Comparison of ENCODE assay signal across 23 mouse cellular contexts in the genomic region with DNA sequence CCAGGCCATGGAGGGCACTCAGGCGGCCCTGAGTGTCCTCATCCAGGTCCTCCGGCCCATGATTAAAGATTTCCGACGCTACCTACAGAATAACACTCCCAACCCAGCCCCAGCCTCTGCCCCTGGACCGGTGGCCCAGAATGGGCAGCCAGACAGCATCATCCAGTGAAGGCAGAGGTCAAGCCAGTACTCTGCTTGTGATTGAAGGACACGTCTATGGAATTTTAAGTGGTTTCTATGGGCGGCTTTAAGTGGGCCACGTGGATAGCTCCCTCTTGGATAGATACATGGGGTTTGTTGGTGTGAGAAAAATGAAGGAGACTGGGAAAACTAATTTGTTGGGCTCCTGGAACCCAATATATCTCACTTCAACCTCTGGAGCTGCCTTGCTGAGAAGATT. TPM values are rescaled to one million over a fixed set of nuclear protein-coding genes. Genes with fewer than 3 reads are reported as not detected.
DNase-seq lines count a peak whose midpoint lies in the region; ATAC-seq and TF ChIP-seq lines count a peak whose summit lies in the region.
"Had no signal": no experiment of that assay in that cellular context is flagged by ENCODE, and none has a peak within 500 bp of the region (broad histone marks: within the 10 kb centered on the region; RNA-seq: fewer than 3 reads in every experiment).

No protein-coding gene starts in this region.

- H3K9ac ChIP-seq in forebrain, embryonic 12.5 days: no peak overlapping the region
- peak overlapping the region; percentile 1; the same call in 1 of the 2 replicates for H3K9ac ChIP-seq in heart, embryonic 16.5 days (ENCODE audit: low read length)
- H3K9ac ChIP-seq in limb, embryonic 14.5 days (ENCODE audit: low read depth, low read length, severe bottlenecking): 0 out of 2 replicates have a peak overlapping the region, but pooled peaks have one; percentile 16
- H3K9ac ChIP-seq: forebrain, postnatal 0 days; hindbrain, embryonic 13.5 days; liver, embryonic 15.5 days had no signal

- no peak overlapping the region for H3K4me2 ChIP-seq in forebrain, embryonic 12.5 days
- no peak overlapping the region for H3K4me2 ChIP-seq in heart, embryonic 16.5 days (ENCODE audit: low read depth, low read length)
- H3K4me2 ChIP-seq in limb, embryonic 14.5 days (replicated peaks; ENCODE audit: low read depth, low read length, severe bottlenecking): no peak overlapping the region
- H3K4me2 ChIP-seq: heart, embryonic 11.5 days; hindbrain, embryonic 13.5 days; liver, embryonic 15.5 days; midbrain, embryonic 11.5 days had no signal

- peaks cover 20% of the 10 kb centered on the region for H3K36me3 ChIP-seq in forebrain, embryonic 10.5 days (replicated peaks)
- peaks cover 14% of the 10 kb centered on the region; the same call in 1 of the 2 replicates for H3K36me3 ChIP-seq in forebrain, embryonic 12.5 days (replicated peaks)
- peaks cover 7% of the 10 kb centered on the region; the same call in 1 of the 2 replicates for H3K36me3 ChIP-seq in heart, embryonic 16.5 days (ENCODE audit: control insufficient read depth, insufficient read depth)
- H3K36me3 ChIP-seq in limb, embryonic 14.5 days (ENCODE audit: control insufficient read depth, insufficient read depth, low read length): peaks cover 23% of the 10 kb centered on the region

- no peaks in the 10 kb centered on the region for H3K27me3 ChIP-seq in forebrain, embryonic 10.5 days (ENCODE audit: poor library complexity, severe bottlenecking)
- no peaks in the 10 kb centered on the region for H3K27me3 ChIP-seq in forebrain, embryonic 12.5 days
- no peaks in the 10 kb centered on the region for H3K27me3 ChIP-seq in heart, embryonic 16.5 days (ENCODE audit: control insufficient read depth, insufficient read depth, low read length)
- H3K27me3 ChIP-seq in limb, embryonic 14.5 days (ENCODE audit: control insufficient read depth, insufficient read depth, low read length): no peaks in the 10 kb centered on the region
- H3K27me3 ChIP-seq: hindbrain, embryonic 13.5 days; liver, embryonic 15.5 days had no signal

- 93% methylated on average over 8 of the region's 8 CpGs for WGBS in forebrain, embryonic 10.5 days
- WGBS in forebrain, embryonic 12.5 days: 92% methylated on average over 8 of the region's 8 CpGs
- 56% methylated on average over 8 of the region's 8 CpGs for WGBS in heart, embryonic 16.5 days
- WGBS in limb, embryonic 14.5 days: 94% methylated on average over 8 of the region's 8 CpGs

- H3K27ac ChIP-seq in forebrain, embryonic 10.5 days: peak overlapping the region; percentile 25; the same call in 1 of the 2 replicates
- no peak overlapping the region for H3K27ac ChIP-seq in forebrain, embryonic 12.5 days
- no peak overlapping the region for H3K27ac ChIP-seq in heart, embryonic 16.5 days (ENCODE audit: low read length)
- H3K27ac ChIP-seq in limb, embryonic 14.5 days (replicated peaks; ENCODE audit: low read depth, low read length): no peak overlapping the region
- H3K27ac ChIP-seq: embryonic facial prominence, embryonic 10.5 days; hindbrain, embryonic 13.5 days; kidney, postnatal 0 days; liver, embryonic 15.5 days had no signal

- DNase-seq in forebrain, embryonic 10.5 days (ENCODE audit: extremely low spot score, low spot score): no peak
- DNase-seq in heart, adult 18-20 months: no peak
- no peak for DNase-seq in limb, embryonic 14.5 days (ENCODE audit: low spot score)
- DNase-seq in lung, postnatal 25 days (ENCODE audit: low spot score): peak; percentile 71
- DNase-seq in gastrocnemius, postnatal 25 days: no peak
- no peak for DNase-seq in urinary bladder, postnatal 10 days (ENCODE audit: low spot score)
- DNase-seq: cerebellum, adult 11 months; cerebellum, adult 9-11 months; forebrain, postnatal 0 days; gastrocnemius, postnatal 36 days; kidney, adult 11 months; layer of hippocampus, adult 9-11 months; liver; right cerebral cortex, postnatal 25 days; spleen, adult 18-20 months had no signal

- no peak for ATAC-seq in forebrain, embryonic 12.5 days (ENCODE audit: low FRiP score)
- no peak for ATAC-seq in heart, embryonic 16.5 days (replicated peaks; ENCODE audit: extremely low read depth, insufficient read depth, low FRiP score)
- ATAC-seq in limb, embryonic 14.5 days (ENCODE audit: low FRiP score, low read depth): no peak
- ATAC-seq: forebrain, postnatal 0 days had no signal

- H3K4me1 ChIP-seq in forebrain, embryonic 10.5 days: peaks cover 41% of the 10 kb centered on the region
- H3K4me1 ChIP-seq in forebrain, embryonic 12.5 days: peaks cover 26% of the 10 kb centered on the region
- peaks cover 29% of the 10 kb centered on the region for H3K4me1 ChIP-seq in heart, embryonic 16.5 days (ENCODE audit: control insufficient read depth, insufficient read depth, low read length)
- H3K4me1 ChIP-seq in limb, embryonic 14.5 days (ENCODE audit: control insufficient read depth, insufficient read depth, low read length): peaks cover 19% of the 10 kb centered on the region

- TF ChIP-seq POLR2A in limb, embryonic 14.5 days (IDR thresholded peaks at IDR 0.05; ENCODE audit: borderline replicate concordance, extremely low read depth, insufficient read depth, insufficient read length): no peak

- H3K4me3 ChIP-seq in forebrain, embryonic 10.5 days: no peak overlapping the region
- H3K4me3 ChIP-seq in forebrain, embryonic 12.5 days (replicated peaks): no peak overlapping the region
- H3K4me3 ChIP-seq in heart, embryonic 16.5 days (ENCODE audit: low read length): no peak overlapping the region
- H3K4me3 ChIP-seq in limb, embryonic 14.5 days (replicated peaks; ENCODE audit: low read length): no peak overlapping the region
- H3K4me3 ChIP-seq: embryonic facial prominence, embryonic 10.5 days; hindbrain, embryonic 13.5 days; liver, embryonic 15.5 days had no signal

- H3K9me3 ChIP-seq in forebrain, embryonic 10.5 days: no peaks in the 10 kb centered on the region
- no peaks in the 10 kb centered on the region for H3K9me3 ChIP-seq in forebrain, embryonic 12.5 days
- no peaks in the 10 kb centered on the region for H3K9me3 ChIP-seq in heart, embryonic 16.5 days (replicated peaks; ENCODE audit: control insufficient read depth, low read length)
- H3K9me3 ChIP-seq in limb, embryonic 14.5 days (ENCODE audit: control insufficient read depth, low read length): no peaks in the 10 kb centered on the region
- H3K9me3 ChIP-seq: embryonic facial prominence, embryonic 10.5 days; hindbrain, embryonic 13.5 days; liver, embryonic 15.5 days had no signal

RNA-seq across cellular contexts. Expression of a gene that starts 3.9 kb away (rescaled TPM):
- 25.0 and 26.3 TPM in 2 replicates for polyA plus RNA-seq in forebrain, embryonic 10.5 days (2016; fragmentation: Nextera tagmentation; extraction: Ambion mirVana)
- polyA plus RNA-seq in forebrain, embryonic 12.5 days (2016; fragmentation: Nextera tagmentation; extraction: Ambion mirVana): 38.8 and 39.9 TPM in 2 replicates
- polyA plus RNA-seq in heart, embryonic 16.5 days (2015; fragmentation: Nextera tagmentation; extraction: Ambion mirVana): 12.2 and 12.8 TPM in 2 replicates
- total RNA-seq in heart, adult 18-20 months (2021): 10 to 100 TPM in 1 of 2 experiments, 1 to 10 TPM in 1; 8.4 to 11.5 TPM
- 17.4 and 19.2 TPM in 2 replicates for polyA plus RNA-seq in limb, embryonic 14.5 days (2012; rRNA removed)
- polyA plus RNA-seq in limb, embryonic 14.5 days (2014; fragmentation: Nextera tagmentation; extraction: Ambion mirVana): 12.7 and 15.1 TPM in 2 replicates
- 10 to 100 TPM; 19.2 to 68.3 TPM for total RNA-seq in gastrocnemius, postnatal 25 days (2021)

RNA-seq across cellular contexts. Expression of a gene that starts 4.8 kb away (rescaled TPM):
- 6.6 and 6.7 TPM in 2 replicates for polyA plus RNA-seq in forebrain, embryonic 10.5 days (2016; fragmentation: Nextera tagmentation; extraction: Ambion mirVana)
- polyA plus RNA-seq in forebrain, embryonic 12.5 days (2016; fragmentation: Nextera tagmentation; extraction: Ambion mirVana): 6.1 and 6.2 TPM in 2 replicates
- polyA plus RNA-seq in heart, embryonic 16.5 days (2015; fragmentation: Nextera tagmentation; extraction: Ambion mirVana): 5.1 and 5.6 TPM in 2 replicates
- total RNA-seq in heart, adult 18-20 months (2021): 1 to 10 TPM; 3.0 to 3.1 TPM
- polyA plus RNA-seq in limb, embryonic 14.5 days (2012; rRNA removed): 4.5 and 5.1 TPM in 2 replicates
- 4.2 and 5.4 TPM in 2 replicates for polyA plus RNA-seq in limb, embryonic 14.5 days (2014; fragmentation: Nextera tagmentation; extraction: Ambion mirVana)
- total RNA-seq in gastrocnemius, postnatal 25 days (2021): 1 to 10 TPM; 1.6 to 2.0 TPM

RNA-seq across cellular contexts. Expression of a gene that starts 59.4 kb away (rescaled TPM):
- polyA plus RNA-seq in forebrain, embryonic 10.5 days (2016; fragmentation: Nextera tagmentation; extraction: Ambion mirVana): 23.8 and 26.4 TPM in 2 replicates
- polyA plus RNA-seq in forebrain, embryonic 12.5 days (2016; fragmentation: Nextera tagmentation; extraction: Ambion mirVana): 29.6 and 29.9 TPM in 2 replicates
- polyA plus RNA-seq in heart, embryonic 16.5 days (2015; fragmentation: Nextera tagmentation; extraction: Ambion mirVana): 44.2 and 50.7 TPM in 2 replicates
- total RNA-seq in heart, adult 18-20 months (2021): 10 to 100 TPM; 60.2 to 68.5 TPM
- polyA plus RNA-seq in limb, embryonic 14.5 days (2012; rRNA removed): 29.3 and 30.5 TPM in 2 replicates
- 26.5 and 30.3 TPM in 2 replicates for polyA plus RNA-seq in limb, embryonic 14.5 days (2014; fragmentation: Nextera tagmentation; extraction: Ambion mirVana)
- 10 to 100 TPM; 42.2 to 49.3 TPM for total RNA-seq in gastrocnemius, postnatal 25 days (2021)
